Mouse (Mus musculus): ENCODE data around the gene Gm17428.

GRCm38 (mm10) chr14:54974068-54974791 lies 2.5 kb upstream of the Gm17428 start:
- TF ChIP-seq EP300 (IDR thresholded peaks at IDR 0.05; ENCODE audit: insufficient read depth, low read depth, low read length): no peak
- TF ChIP-seq CTCF (IDR thresholded peaks at IDR 0.05; ENCODE audit: low read depth, low read length): no peak
- no peak for TF ChIP-seq POLR2A (IDR thresholded peaks at IDR 0.05; ENCODE audit: insufficient read depth, low read length)

Measured in ES-Bruce4 (cell line).